Mouse (Mus musculus) myocyte (in vitro differentiated cells): Measurements from ENCODE around the gene Tbc1d5. TPM values are rescaled to one million over a fixed set of nuclear protein-coding genes. Genes with fewer than 3 reads are reported as not detected.
A peak's percentile ranks its signal among the peaks of the same experiment; 100 is the strongest.

Experiments
- H3K27me3 ChIP-seq: one replicate; pipeline ENCODE4 v1.6.1; 2011; ENCODE audit not compliant: control insufficient read depth, insufficient read depth, insufficient read length
- H3K36me3 ChIP-seq: one replicate; pipeline ENCODE4 v1.6.1; 2011; ENCODE audit not compliant: control insufficient read depth, insufficient read depth
- H3K4me2 ChIP-seq: one replicate; pipeline ENCODE4 v1.6.1; 2011; ENCODE audit warnings: low read depth, control low read depth
- H3K4me3 ChIP-seq: one replicate; pipeline ENCODE4 v1.5.1; 2011; ENCODE audit warnings: mild to moderate bottlenecking, control low read depth, moderate library complexity
- H3K79me2 ChIP-seq: one replicate; pipeline ENCODE4 v1.6.1; 2011; ENCODE audit not compliant: control insufficient read depth, insufficient read depth
- H3ac ChIP-seq: one replicate; pipeline ENCODE4 v1.6.1; 2011; ENCODE audit not compliant: control insufficient read depth, insufficient read length
- CEBPB ChIP-seq: IDR thresholded peaks from 2 replicates; pipeline ENCODE4 v1.6.1; 2011; ENCODE audit warnings: mild to moderate bottlenecking, moderate library complexity; ENCODE audit not compliant: poor library complexity, insufficient read depth, severe bottlenecking
- E2F4 ChIP-seq: IDR thresholded peaks from one replicate; pipeline ENCODE4 v1.6.1; 2011; ENCODE audit warnings: mild to moderate bottlenecking, control low read depth, moderate library complexity; ENCODE audit not compliant: insufficient read depth
- MAX ChIP-seq: IDR thresholded peaks from one replicate; pipeline ENCODE4 v1.6.1; 2011; ENCODE audit warnings: low read depth, mild to moderate bottlenecking, control low read depth
- MYOD1 ChIP-seq, 3 experiments: IDR thresholded peaks; one replicate each; pipeline ENCODE4 v1.6.1; 2011; ENCODE audit warnings: control low read depth in 2 of 3, low read depth in 2 of 3, mild to moderate bottlenecking in 2 of 3, moderate library complexity in 1 of 3; ENCODE audit not compliant: insufficient read length in 2 of 3, control insufficient read depth in 1 of 3
- MYOG ChIP-seq, 3 experiments: IDR thresholded peaks; one replicate each; pipeline ENCODE4 v1.6.1; 2011; ENCODE audit warnings: control low read depth in 2 of 3, low read depth in 2 of 3, mild to moderate bottlenecking in 2 of 3; ENCODE audit not compliant: insufficient read length in 2 of 3, control insufficient read depth in 1 of 3, insufficient read depth in 1 of 3
- POLR2A ChIP-seq: IDR thresholded peaks from one replicate; pipeline ENCODE4 v1.6.1; 2011; ENCODE audit warnings: low read depth, mild to moderate bottlenecking, control low read depth, moderate library complexity; ENCODE audit not compliant: insufficient read length
- POLR2AphosphoS2 ChIP-seq: IDR thresholded peaks from one replicate; pipeline ENCODE4 v1.6.1; 2011; ENCODE audit warnings: low read depth, control low read depth; ENCODE audit not compliant: insufficient read length
- REST ChIP-seq: IDR thresholded peaks from one replicate; pipeline ENCODE4 v1.6.1; 2011; ENCODE audit warnings: mild to moderate bottlenecking, control low read depth, moderate library complexity; ENCODE audit not compliant: insufficient read depth, insufficient read length
- SRF ChIP-seq: IDR thresholded peaks from one replicate; pipeline ENCODE4 v1.6.1; 2011; ENCODE audit warnings: low read depth; ENCODE audit not compliant: control insufficient read depth, insufficient read length
- TCF12 ChIP-seq: IDR thresholded peaks from one replicate; pipeline ENCODE4 v1.6.1; 2011; ENCODE audit warnings: mild to moderate bottlenecking, control low read depth; ENCODE audit not compliant: poor library complexity, insufficient read depth, severe bottlenecking
- TCF3 ChIP-seq: IDR thresholded peaks from one replicate; pipeline ENCODE4 v1.6.1; 2011; ENCODE audit warnings: low read depth, control low read depth; ENCODE audit not compliant: insufficient read length
- USF1 ChIP-seq: IDR thresholded peaks from one replicate; pipeline ENCODE4 v1.6.1; 2011; ENCODE audit warnings: low read depth, mild to moderate bottlenecking, control low read depth, moderate library complexity
- polyA plus RNA-seq: library from polyadenylated mRNA; unstranded; fragments of >200 nt; fragmentation: generic; extraction: Trizol; gene quantifications from one replicate; pipeline ENCODE4 v1.2.1, GENCODE M21; 2012; ENCODE audit warnings: missing spikeins

Gene Tbc1d5
- polyA plus RNA-seq, 1 experiment, result 6.3 TPM

DNA sequence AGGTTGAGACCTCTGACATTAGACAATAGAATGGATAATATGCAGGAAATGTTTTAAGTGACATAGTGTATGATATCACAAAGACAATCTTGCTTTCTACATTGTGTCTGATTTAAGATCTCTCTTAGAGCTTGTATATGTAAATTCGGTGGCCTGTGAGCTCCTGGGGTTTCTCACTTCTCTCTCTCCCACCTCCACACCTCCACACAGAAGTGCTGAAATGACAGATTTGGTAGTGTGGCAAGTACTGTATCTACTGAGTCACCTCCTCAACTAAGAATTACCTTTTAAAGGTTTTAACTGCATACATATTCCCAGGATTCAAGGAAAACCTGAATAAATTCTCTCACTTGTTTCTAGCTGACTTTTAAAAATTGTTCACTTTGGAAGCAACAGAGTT, 180.9 kb downstream of the Tbc1d5 start:
- TF ChIP-seq CEBPB (no peak), MYOD1 (IDR thresholded peaks at IDR 0.05; ENCODE audit: control insufficient read depth in 1 of 3, insufficient read length in 2 of 3, low read depth in 2 of 3) (no peak), POLR2A (no peak), POLR2AphosphoS2 (no peak), TCF3 (no peak), TCF12 (no peak), E2F4 (no peak), SRF (no peak), MYOG (IDR thresholded peaks at IDR 0.05; ENCODE audit: control insufficient read depth in 1 of 3, insufficient read depth in 1 of 3, insufficient read length in 2 of 3, low read depth in 2 of 3) (no peak), USF1 (no peak), REST (no peak), MAX (no peak)
- H3K36me3 ChIP-seq, result no peaks in the 10 kb centered on the region
- H3K79me2 ChIP-seq, result no peaks in the 10 kb centered on the region
- no peaks in the 10 kb centered on the region for H3K27me3 ChIP-seq
- H3ac ChIP-seq, result no peak overlapping the region
- H3K4me2 ChIP-seq, result no peak overlapping the region
- H3K4me3 ChIP-seq, result no peak overlapping the region

DNA sequence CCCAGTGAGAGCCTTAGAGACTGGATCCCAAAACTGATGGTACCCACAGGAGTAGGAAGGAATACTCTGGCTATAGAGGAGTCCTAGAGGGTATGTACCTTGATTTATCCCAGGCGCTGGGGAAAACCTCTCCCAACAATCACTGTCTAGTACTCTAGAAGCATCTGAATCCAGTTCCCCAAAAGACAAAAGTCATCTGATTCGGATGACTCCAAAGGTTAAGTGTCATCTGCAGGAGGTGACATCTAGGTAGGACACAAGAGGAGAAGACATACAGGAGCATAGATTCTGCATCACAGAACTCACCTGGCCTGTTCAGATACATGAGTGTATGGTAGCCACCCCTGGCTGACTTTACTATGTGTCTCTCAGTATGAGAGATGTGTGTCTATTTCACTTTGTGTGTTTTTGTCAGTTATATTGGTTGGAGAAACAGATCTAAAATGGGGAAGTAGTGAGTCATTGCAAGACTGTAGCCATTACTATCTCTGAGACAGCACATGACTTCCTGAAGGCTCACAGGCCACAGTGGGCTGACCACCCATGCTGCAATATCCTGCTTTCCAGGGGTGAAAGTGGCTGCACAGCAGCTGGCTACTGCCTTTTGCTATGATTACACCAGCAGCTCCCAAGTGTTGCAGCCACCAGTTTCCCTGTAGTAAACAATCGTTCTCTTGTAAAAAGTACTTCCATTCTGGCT, 185.7 kb downstream of the Tbc1d5 start:
- Histone ChIP-seq H3K4me2 (no peak overlapping the region), H3K36me3 (no peaks in the 10 kb centered on the region), H3ac (no peak overlapping the region), H3K4me3 (no peak overlapping the region), H3K27me3 (no peaks in the 10 kb centered on the region), H3K79me2 (no peaks in the 10 kb centered on the region)
- TF ChIP-seq E2F4 (no peak), MYOD1 (IDR thresholded peaks at IDR 0.05; ENCODE audit: control insufficient read depth in 1 of 3, insufficient read length in 2 of 3, low read depth in 2 of 3) (peak in 1 of 3 experiments; percentile 52), CEBPB (0 out of 2 replicates have a peak, but pooled peaks have one; percentile 12), USF1 (peak; percentile 23)

DNA sequence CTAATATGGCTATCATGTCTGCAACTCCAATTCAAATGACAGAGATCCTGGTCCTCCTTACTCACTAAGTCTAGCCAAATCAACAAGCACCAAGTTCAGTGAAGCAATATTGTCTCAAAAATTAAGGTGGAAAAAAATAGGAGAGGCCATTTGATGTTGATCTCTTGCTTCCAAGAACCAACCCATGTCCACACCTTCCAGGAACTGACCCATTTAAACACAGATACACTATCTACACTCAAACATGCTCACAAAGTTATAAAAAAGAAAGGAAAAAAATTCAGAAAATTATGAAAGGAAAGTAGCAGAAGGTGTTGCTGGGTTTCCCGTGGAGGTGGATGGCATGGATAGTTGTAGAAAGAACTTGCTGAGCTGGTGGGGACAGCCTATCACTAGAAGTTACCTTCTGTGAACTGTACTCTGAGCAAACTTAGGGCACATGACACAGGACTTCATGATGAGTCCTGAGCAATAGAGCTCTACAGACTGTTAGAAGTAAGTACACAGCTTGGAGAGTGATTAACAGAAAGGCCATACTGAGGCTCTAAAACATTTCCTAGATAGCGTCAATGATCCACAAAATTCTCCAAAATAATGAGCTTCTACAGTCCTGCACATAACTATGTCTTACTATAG, 188.3 kb downstream of the Tbc1d5 start:
- H3K27me3 ChIP-seq, result no peaks in the 10 kb centered on the region
- H3K79me2 ChIP-seq, result no peaks in the 10 kb centered on the region

DNA sequence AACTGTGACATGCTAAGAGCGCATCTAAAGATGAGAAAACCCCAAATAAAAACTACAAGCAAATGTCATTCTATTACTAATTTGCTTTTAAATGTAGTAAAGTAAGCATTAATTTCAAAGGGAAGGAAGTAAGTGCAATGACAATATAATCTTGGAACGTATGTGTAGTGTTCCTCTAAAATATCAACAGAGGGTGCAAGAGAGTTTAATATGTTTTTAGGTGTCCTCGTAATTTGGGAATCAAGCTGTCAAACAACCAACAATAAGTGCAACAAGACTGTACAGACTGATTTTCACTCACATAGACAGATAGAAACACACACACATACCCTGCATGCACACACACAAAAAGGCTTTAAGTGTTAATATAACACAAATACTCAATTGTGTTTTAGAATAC, 191.2 kb downstream of the Tbc1d5 start:
- Histone ChIP-seq H3K27me3 (no peaks in the 10 kb centered on the region), H3K36me3 (no peaks in the 10 kb centered on the region), H3ac (no peak overlapping the region), H3K4me2 (no peak overlapping the region), H3K79me2 (no peaks in the 10 kb centered on the region), H3K4me3 (no peak overlapping the region)
- no peak for TF ChIP-seq POLR2AphosphoS2
- TF ChIP-seq TCF12, result no peak
- no peak for TF ChIP-seq SRF
- no peak for TF ChIP-seq USF1
- TF ChIP-seq POLR2A, result no peak
- TF ChIP-seq TCF3, result no peak
- no peak for TF ChIP-seq REST

More for the DNA sequence above, 188.3 kb downstream of the Tbc1d5 start:
- TF ChIP-seq MYOD1 (IDR thresholded peaks at IDR 0.05; ENCODE audit: control insufficient read depth in 1 of 3, insufficient read length in 2 of 3, low read depth in 2 of 3), result no peak
- no peak for TF ChIP-seq MYOG (IDR thresholded peaks at IDR 0.05; ENCODE audit: control insufficient read depth in 1 of 3, insufficient read depth in 1 of 3, insufficient read length in 2 of 3, low read depth in 2 of 3)
- TF ChIP-seq CEBPB, result no peak
- no peak for TF ChIP-seq USF1
- no peak for TF ChIP-seq SRF
- Histone ChIP-seq H3ac (no peak overlapping the region), H3K4me2 (no peak overlapping the region), H3K4me3 (no peak overlapping the region), H3K36me3 (no peaks in the 10 kb centered on the region)

DNA sequence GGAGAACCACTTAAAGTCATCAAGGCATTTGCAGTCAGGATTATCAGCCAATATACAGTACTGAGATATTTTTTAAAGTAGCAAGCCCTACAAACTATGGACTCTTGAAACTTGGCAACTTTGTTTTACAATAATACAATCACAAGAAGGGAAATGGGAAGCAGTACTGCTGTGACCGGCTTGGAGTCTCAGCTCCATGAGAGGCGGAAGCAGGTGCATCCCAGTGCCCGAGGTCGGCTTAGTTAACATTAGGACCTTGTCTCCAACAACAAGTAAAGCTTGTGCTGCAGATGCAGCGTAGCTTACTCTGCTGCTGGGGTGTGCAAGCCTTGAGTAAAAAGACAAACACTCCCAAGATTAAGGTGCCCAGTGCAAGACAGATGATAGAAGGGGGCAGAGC, 197.2 kb downstream of the Tbc1d5 start:
- Histone ChIP-seq H3K36me3 (no peaks in the 10 kb centered on the region), H3K4me3 (no peak overlapping the region), H3K79me2 (no peaks in the 10 kb centered on the region), H3K4me2 (no peak overlapping the region), H3K27me3 (no peaks in the 10 kb centered on the region), H3ac (no peak overlapping the region)
- no peak for TF ChIP-seq CEBPB
- TF ChIP-seq MYOD1 (IDR thresholded peaks at IDR 0.05; ENCODE audit: control insufficient read depth in 1 of 3, insufficient read length in 2 of 3, low read depth in 2 of 3), result peak in 2 of 3 experiments; percentile 73
